Mouse (Mus musculus) gastrocnemius, postnatal 4 days (tissue): ENCODE data around the gene Ppip5k2. TPM values are rescaled to one million over a fixed set of nuclear protein-coding genes. Genes with fewer than 3 reads are reported as not detected.
"Not testable (repeated sequence)": the region's sequence is repeated elsewhere in the genome, so short reads cannot be mapped to it uniquely, and the experiment has no call there.

Experiments
- DNase-seq, 2 experiments: peaks; one replicate each; pipeline ENCODE4 v3.0.0; 2021 to 2022; ENCODE audit warnings: low spot score in 2 of 2, mixed read lengths in 2 of 2
- long read RNA-seq, 2 experiments: library from polyadenylated mRNA; stranded (forward); transcript quantifications; one replicate each; pipeline ENCODE4 v2.0.0; 2021
- total RNA-seq, 2 experiments: library from RNA; stranded (reverse); gene quantifications; 2 replicates each; pipeline ENCODE4 v1.2.3; 2021

The Ppip5k2 gene
- 10 to 100 TPM; 10.1 to 12.8 TPM for total RNA-seq
- long read RNA-seq, experiment 1, full-length matches to known transcripts: 1 of 7 reads
- long read RNA-seq, experiment 1, partial matches to known transcripts: 1 of 7 reads
- long read RNA-seq, experiment 1, other reads (novel, unspliced or antisense): 5 of 7 reads
- long read RNA-seq, experiment 2, partial matches to known transcripts: 0 of 5 reads
- long read RNA-seq, experiment 2, other reads (novel, unspliced or antisense): 5 of 5 reads

GRCm38 (mm10) chr1:97769904-97770753 is at the start of gene Ppip5k2, which contains the start of gene Gin1:
TSS of gene Ppip5k2 (minus strand) at chr1:97770411.
TSS of gene Gin1 (plus strand) at chr1:97770172.
- DNase-seq: peak; percentile 80 to 94

DNA sequence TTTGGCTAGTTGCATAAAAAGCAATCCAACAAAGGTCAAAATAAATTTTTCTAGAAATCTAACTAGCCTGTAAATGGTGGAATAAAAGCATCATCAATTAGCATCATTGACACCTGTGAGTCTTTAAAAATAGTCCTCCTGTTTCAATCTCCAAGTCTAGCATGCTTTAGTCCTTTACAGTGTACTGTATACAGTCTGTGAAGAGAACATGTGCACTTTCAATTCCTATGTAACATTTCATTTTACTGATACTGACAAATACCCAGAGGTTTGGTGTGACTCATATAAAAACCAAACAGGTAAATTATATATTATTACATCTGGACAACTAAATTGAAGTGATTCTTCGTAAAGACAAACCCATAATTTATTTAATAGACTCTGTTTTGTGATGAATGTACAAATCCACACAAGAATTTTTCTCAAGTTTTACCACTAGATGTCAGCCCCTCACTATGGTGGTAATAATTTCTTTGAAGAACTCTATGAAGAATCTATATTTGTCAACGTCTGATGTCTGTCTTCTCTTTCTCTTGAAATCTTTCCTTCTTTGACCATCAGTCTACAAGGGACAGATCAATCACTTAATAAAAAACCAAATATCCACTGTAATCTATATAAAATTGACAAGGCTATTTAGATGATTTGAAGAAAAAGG is 39.2 kb upstream of the Ppip5k2 start:
- DNase-seq: no peak

DNA sequence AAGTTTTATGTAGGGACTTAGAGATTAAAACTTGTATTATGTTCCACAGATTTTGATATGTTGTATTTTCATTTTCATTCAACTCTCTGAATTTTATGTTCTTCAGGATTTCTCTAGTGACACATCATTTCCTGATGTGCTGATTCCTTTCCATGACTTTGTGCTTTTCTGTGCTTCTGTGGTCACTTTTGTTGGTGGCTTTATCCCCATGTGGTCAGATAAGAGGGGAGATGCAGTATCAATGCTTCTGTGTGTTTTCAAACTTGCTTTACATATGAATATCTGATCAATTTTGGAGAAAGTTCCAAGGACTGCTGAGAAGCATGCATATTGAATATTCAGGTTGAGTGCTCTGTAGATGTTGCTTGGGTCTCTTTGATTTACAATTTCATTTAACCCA is 34.3 kb upstream of the Ppip5k2 start:
- DNase-seq: no peak

DNA sequence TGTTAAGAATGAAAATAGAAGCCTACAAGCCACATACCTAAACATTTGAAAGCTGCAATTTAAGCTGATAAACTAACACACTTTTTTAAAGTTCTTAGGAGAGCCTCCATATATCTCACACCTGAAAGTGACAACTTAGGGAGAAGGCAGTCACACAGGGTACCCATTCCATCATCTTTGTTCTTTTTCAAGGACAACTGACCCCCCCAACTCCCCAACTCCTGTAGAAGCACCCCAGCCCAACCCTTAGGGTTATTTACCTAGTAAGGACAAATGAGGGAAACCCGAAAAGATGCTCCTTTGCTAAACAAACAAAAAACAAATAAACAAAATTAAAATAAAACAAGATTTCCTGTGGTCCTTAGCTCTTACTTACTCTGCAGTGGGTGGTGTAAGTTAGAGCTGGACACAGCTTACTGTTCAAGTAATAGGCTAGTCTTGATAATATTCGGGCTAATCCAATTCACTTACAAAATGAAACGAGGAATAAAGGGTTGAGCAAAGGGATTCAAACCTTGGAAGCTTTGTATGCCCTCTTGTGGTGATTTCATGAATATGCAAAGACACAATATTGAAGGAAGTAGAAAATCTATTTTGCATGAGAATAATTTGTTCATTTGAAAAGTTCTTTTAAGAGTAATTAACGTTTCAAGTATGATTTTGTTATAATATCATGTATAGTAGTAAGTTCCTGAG is 32.1 kb upstream of the Ppip5k2 start:
- DNase-seq: no peak

- no peak for DNase-seq
Measured at GRCm38 (mm10) chr1:97795936-97796335, 25.7 kb upstream of the Ppip5k2 start.

GRCm38 (mm10) chr1:97794110-97794509 is 23.9 kb upstream of the Ppip5k2 start:
- DNase-seq: no peak

DNA sequence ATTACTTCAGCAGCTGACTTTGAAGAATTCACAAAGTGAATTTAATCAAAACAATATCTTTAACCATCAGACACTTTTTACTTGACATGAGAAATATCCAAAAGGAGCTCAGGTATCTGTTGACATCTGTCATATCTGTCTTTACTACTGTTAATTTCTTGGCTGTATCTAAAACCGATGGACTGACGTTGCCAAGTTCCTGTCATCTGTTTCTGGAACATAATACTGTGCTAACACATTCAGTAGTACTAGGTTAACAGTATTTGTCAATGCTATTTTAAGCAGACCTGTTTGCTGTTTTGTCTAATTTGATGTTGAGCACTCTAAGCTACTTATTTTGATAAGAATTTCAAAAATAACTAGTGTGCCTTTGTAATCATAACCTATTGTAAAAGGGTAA is 18.3 kb upstream of the Ppip5k2 start:
- no peak for DNase-seq

DNA sequence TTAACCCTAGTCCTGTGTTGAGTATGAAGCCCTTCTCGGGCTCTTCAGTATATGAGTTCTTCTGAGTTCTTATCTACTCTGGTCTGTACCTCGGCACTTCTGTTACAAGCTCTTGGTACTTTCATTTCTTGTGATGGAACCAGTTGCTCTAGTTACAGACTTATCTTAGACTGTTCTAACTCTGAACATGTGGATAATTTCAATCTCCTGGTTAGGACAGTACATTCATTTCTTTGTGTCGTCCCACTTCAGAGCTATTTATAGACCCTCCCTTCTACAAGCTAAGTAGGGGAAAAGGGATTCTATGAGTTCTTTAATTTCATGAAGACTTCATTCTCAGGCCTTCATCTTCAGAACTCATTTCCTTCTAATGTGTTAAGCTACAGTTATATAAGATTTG is 17.5 kb upstream of the Ppip5k2 start:
- no peak for DNase-seq

DNA sequence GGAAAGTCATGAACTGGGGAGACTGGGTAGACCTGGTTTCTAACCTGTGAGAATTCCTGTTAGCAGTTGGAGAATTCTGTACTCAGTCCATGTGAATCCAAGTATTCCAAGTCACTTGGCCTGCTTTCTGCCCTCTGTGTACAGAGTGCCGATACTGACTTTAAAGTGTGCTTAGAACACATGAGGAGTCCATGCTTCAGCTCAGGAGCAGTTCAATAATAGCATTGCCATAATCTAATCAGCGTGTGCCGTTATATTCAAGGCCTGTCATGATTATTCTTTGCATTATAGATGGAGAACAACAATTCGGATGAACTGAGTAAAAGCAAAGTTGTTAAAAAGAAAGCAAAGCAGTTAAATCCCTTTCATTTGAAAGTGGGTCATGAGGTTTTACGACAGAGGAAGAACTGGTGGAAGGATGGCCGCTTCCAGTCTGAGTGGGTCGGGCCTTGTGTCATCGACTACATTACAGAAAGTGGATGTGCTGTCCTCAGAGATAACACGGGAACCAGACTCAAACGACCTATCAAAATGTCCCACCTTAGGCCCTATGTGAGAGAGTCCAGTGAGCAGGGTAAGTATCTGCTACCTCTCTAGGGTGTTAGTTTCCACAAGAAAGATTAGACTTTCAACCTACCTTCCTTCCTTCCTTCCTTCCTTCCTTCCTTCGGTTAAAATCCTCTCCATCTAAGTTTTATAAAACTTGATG is 15.6 kb upstream of the Ppip5k2 start:
- no peak for DNase-seq

- DNase-seq: no peak
Measured at GRCm38 (mm10) chr1:97784928-97785327, 14.7 kb upstream of the Ppip5k2 start.

DNA sequence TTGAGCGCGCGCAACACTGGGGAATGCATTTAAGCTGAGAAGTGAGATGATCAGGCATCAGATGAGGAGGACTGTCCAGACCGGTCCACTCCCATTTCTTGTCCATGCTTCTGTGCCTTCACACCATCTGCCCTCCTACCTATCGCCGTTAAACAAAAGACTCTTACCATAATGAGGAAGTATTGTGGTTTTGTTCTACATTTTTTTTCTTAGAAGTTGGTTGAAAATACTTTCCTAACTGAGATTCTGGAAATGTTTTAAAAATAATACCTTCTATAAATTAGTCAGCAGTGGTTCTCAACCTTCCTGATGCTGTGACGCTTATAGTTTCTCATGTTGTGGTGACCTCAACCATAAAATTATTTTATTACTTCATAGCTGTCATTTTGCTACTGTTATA is 11.5 kb upstream of the Ppip5k2 start:
- no peak for DNase-seq

- DNase-seq: no peak
Measured at GRCm38 (mm10) chr1:97773973-97774372, 3.8 kb upstream of the Ppip5k2 start.

DNA sequence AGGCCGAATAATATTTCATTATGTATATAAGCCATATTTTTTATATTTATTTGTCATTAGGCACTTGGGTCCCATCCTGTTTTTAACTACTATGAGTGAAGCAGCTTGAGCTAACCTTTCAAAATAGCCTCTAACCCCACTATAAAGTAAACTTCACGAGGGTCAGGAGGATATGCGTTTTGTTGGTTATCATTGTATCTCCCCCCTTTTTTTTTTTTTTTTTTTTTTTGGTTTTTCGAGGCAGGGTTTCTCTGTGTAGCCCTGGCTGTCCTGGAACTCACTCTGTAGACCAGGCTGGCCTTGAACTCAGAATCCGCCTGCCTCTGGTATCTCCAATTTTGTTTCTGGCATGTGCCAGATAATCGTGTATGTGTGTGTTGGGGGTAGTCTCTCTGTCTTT is 3.2 kb upstream of the Ppip5k2 start:
- no peak for DNase-seq

DNA sequence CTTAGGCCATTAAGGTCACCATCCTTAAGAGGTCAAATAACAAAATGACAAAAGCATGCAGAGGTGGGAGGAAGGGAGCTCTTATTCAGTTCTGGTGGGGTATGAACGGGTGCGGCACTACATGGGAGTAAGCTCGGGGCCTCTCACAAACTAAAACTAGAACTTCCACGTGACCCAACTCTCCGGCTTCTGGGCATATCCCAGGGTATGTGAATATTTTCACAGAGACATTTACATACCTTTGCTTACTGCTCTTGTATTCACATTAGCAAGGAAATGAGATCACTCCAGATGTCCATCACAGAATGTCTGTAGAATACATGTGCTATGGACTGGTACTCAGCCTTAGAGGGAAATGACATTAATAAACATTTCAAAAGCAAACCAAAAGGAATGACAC is 1.5 kb upstream of the Ppip5k2 start:
- no peak for DNase-seq

GRCm38 (mm10) chr1:97771118-97771517 is 907 bp upstream of the Ppip5k2 start:
- DNase-seq: no peak

- peak in 1 of 2 experiments; percentile 13 for DNase-seq
Measured at GRCm38 (mm10) chr1:97769294-97769903, 812 bp downstream of the Ppip5k2 start.

- no peak for DNase-seq
Measured at GRCm38 (mm10) chr1:97768906-97769293, 1.3 kb downstream of the Ppip5k2 start.

- DNase-seq: no peak
Measured at GRCm38 (mm10) chr1:97768089-97768488, 2.1 kb downstream of the Ppip5k2 start.

- not testable (repeated sequence) for DNase-seq
Measured at GRCm38 (mm10) chr1:97765712-97766111, 4.5 kb downstream of the Ppip5k2 start.

- DNase-seq: no peak
Measured at GRCm38 (mm10) chr1:97761477-97761876, 8.7 kb downstream of the Ppip5k2 start.
